Mouse (Mus musculus): ENCODE data around the gene Krtap3-3.

DNA sequence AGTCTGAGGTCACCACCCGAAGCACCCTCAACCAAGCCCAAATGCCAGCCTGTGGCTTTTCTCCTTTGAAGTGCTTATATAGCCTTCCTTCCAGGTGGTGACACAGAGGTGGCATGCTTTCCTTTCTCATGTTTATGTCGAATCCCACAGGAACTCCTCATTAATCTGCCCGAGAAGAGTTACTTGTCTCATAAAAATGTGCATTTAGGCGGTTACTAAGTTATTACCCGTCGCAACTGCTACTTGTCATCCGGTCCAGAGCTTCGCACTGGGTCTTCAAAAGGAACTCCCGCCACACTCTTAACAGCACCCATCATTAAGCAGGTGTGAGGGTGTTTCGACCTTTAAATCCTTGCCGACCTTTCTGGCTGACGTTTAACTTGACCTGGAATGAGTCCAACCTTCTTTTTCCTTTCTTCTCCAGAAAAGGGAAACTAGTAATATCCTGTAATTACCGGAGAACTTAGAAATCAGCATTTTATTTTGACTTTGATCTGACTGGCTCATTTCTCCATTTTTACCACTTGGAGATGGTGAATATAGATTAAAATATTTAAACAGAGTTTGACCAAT lies 29.3 kb downstream of the Krtap3-3 start, which contains the start of gene Krt39:
- TF ChIP-seq CTCF (IDR thresholded peaks at IDR 0.05; ENCODE audit: extremely low read depth, insufficient read length, insufficient replicate concordance, low read depth, low read length): no peak
- TF ChIP-seq POLR2A (IDR thresholded peaks at IDR 0.05; ENCODE audit: low read depth, low read length): no peak

Measured in small intestine, adult 2 months (tissue).